Mouse (Mus musculus) right cerebral cortex, postnatal 14 days (tissue): ENCODE measurements at regions not wholly inside any gene's neighbourhood (a gene's known extent, or its start where the extent isn't known, plus 50 kb on each side); places are given as distances from the start of the nearest gene placed in this dataset.

Experiments
- DNase-seq: peaks from one replicate; pipeline ENCODE4 v3.0.0; 2022

- peak; percentile 6 for DNase-seq
Observed at GRCm38 (mm10) chr15:60630756-60631402, 222.7 kb downstream of the Fam84b start.

GRCm38 (mm10) chr15:60618801-60619200, 234.8 kb downstream of the Fam84b start:
- DNase-seq: no peak

DNA sequence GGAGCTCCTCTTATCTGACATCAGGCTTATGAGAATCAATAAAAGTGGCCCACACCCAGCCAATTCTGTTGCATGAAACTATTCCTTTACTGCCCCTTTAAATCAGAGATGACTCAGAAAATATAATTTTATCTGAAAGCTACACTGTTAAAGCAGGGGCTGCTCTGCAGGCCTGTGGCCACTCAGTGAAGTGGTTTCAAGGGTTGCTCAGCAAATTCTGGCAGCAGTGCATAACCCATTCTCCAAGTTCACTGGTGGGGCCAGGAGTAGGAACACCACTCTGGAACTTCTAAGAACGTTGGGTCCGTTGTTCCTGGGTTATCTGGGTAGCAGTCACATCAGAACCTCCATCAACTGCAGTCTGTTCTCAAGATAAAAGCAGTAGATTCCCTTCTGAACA, 236.2 kb downstream of the Fam84b start:
- DNase-seq: no peak

GRCm38 (mm10) chr15:60601885-60602284, 251.7 kb downstream of the Fam84b start:
- no peak for DNase-seq

DNA sequence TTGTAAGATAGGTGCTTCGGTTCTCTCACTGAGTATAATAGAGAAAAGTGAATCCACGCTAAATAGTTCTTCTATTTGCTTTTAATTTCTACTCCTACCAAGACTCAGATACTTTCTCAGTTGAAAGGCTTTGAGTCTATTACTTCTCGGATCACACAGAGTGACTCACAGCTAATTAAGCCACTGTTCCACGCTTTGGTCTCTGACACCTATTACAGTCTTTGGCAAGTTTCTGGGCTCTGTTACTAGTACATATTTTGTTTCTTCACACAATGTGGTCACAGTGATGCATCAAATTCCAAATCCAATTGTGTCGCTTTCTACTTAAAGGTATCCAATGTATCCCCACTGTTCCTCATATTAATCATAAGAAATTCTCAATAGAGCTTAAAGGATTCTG, 276.5 kb downstream of the Fam84b start:
- DNase-seq: no peak

- no peak for DNase-seq
Observed at GRCm38 (mm10) chr15:60566267-60566666, 287.3 kb downstream of the Fam84b start.

DNA sequence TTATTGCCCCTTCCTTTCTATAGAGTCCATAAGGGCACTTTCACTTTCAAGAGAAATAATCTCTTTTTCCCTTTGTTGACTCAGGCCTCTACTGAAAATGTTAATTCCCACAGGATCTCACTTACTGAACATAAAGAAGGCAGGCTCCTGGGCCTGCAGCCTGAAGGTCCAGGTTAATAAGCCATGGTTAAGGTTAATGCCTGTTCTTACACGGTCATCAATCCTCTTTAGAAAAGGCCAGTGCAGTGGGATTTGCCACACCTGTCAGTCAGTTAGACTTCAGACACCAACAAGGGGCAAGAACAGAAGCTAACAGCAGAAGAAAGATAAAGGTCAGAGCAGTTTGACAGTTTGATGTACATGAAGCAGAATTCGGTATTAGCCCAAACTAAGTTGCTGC, 288.6 kb downstream of the Fam84b start:
- no peak for DNase-seq

DNA sequence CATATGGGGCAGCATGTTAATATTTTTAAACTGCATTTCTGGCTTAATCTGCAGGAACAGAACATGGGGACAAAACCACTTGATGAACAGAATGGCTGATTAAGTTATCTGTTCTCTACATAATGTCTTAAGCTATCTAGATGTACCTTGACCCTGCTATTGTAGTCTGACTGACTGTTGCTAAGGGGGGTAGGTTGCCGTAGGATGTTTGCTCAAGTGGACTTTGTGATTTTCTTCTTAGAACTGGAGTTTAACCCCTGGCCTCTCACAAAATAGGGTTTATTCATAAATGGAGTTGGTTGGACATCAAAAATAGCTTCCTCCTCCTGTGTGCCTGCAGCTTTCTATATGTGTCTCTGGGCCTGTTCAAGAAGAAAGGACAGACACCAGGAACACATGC, 292.9 kb downstream of the Fam84b start:
- DNase-seq: no peak

- DNase-seq: no peak
Observed at GRCm38 (mm10) chr15:60555691-60556090, 297.9 kb downstream of the Fam84b start.

DNA sequence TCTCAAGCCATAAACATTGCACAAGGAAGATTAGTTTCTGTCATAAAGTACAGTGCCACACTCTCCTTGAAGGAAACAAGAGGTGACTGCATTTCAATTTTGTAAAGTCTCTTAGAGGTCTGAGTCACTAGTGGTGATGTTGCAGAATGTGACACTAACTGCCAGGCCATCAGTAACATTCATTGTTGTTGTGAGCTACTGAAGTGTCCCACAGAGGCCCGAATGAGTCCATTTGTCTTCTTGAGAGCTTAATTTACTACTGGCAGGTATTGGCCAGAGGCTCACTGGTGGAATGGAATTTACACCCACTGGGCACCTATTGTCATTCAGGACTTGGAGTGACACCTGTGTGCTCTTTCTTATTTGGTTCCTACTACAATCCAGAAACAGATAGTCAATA, 299.0 kb downstream of the Fam84b start:
- DNase-seq: no peak

- DNase-seq: no peak
Observed at GRCm38 (mm10) chr15:60548045-60548444, 305.5 kb downstream of the Fam84b start.

DNA sequence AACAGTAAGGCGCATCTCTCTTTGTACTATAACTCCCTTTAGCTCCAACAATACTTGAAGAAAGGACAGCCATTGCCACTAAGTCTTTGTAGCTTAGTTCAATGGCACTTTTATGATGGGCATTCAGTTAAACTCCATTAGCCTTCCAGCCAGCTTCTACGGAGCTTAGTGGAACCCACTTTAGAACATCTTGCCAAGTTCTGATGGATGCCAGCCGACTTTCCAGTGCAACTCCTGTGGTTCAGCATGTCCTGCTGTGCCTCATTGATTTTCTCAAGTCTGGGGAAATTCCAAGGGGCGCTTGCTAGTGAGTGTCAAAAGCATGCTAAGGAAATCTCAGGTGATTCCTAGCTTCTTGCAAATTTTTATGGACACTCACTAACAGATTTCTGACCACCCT, 316.4 kb downstream of the Fam84b start:
- DNase-seq: no peak

DNA sequence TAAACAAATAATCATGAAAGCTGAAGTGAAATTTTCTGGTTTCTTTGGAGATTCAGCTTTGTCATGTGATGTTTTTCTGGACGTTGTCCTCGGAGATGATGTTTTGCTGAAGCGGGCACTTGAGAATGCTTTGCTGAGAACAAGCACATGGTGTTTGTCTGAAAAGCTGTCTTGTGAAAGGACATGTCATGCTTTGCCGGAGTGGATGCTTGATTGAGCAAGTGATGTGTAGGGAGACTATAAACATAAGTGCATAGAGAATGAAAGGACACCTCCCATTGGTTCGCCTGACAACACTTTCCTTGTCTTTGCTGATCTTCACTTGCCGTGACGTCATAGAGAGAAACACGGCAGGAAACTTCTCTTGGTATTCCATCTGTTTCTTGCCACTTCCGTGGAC, 318.9 kb downstream of the Fam84b start:
- no peak for DNase-seq

DNA sequence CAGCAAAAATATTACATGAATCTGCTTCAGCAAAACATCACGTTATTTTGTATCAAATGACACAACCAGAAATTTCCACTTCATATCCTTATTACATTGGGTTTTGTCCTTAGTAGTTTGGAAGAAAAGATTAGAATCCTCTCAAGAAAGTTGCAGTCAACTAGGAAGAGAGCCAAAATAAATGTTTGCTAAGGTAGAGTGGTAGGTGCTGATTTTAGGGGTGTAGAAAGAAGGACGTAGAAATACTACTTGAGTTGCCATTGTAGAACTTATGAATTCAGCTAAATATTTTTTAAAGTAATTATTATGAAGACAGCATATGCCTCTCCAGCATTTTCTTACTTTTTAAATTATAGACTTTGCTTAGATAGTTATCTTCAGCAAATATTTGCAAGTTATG, 336.8 kb downstream of the Fam84b start:
- no peak for DNase-seq

DNA sequence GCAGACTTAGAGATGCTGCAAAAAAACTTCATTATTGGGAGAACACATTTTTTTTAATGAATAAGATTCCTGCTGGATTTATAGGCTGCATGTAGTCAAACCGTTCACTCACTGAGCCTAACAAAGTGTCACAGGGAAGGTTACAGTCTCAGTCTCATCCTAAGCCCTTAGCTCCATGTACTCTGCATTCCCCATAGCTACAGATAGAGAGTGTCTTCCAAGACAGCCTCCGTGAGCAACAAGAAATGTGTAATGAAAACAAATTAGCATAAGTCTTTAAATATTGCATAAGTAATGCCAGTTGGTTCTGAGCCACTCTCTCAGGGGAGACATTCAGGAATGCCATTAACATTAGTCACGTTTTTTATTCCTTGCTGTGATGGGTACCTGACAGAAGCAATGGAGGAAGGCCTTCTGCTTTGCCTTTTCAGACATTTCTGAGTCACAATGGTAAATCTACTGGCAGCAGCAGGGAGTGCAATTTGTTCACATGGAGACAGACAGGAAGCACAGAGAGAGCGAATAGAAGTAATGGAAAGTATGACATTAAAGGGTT, 376.7 kb downstream of the Fam84b start:
- no peak for DNase-seq

DNA sequence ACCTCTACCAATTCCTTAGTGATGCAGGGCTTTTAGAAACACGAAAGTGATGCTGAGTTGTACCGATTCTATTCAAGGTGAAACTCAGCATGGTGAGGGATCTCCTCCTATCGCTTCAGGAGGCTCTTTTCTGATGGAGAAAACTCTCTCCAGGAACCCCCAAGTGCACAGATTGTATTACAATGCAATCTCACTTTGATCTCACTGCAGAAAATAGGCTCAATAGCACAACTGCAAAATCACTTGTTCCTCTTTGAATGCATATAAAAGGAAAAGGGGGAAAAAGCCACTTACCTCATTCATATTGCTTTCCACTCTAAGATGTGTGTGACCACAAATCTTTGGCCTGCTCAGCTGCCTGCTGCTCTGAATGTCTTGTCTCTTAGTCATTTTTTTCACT, 378.5 kb downstream of the Fam84b start:
- DNase-seq: no peak

DNA sequence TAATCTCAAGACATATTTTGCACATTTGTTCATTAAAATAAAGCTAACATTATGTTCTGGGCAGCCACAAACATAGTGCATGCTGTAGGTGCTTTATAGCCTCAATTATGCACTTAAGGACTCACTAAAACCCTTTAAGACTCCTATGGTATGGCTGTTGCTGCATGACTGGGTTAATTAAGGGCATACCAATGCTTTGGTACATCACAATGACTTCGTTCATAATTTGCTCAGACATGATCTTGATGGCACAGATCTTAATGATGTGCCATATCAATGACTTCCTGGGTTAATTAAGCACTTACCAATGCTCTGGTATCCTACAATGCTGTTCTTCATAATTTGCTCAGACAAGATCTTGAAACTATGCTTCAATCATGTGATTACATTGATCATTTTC, 415.5 kb upstream of the 4933412E24Rik start:
- no peak for DNase-seq

DNA sequence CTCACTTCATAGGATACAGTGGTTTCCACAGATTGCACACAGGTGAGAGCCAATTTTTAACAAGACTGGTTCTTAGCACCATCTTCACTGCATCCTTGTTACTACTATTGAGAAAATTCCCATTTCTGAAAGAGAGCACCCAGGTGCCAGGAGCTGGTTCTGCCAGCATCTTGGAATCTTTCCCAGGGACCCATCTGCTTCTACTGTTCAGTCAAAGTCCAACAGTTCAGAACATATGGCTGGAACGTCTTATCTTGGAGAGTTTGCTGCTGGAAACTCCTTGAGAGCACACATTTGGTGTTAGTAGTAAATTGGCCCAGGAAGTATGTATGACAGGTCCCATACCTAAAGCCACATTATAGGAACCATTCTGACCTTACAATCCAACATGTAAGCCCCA, 402.7 kb upstream of the 4933412E24Rik start:
- DNase-seq: peak; percentile 6

- DNase-seq: peak; percentile 2
Observed at GRCm38 (mm10) chr15:60392267-60392666, 375.9 kb upstream of the 4933412E24Rik start.

DNA sequence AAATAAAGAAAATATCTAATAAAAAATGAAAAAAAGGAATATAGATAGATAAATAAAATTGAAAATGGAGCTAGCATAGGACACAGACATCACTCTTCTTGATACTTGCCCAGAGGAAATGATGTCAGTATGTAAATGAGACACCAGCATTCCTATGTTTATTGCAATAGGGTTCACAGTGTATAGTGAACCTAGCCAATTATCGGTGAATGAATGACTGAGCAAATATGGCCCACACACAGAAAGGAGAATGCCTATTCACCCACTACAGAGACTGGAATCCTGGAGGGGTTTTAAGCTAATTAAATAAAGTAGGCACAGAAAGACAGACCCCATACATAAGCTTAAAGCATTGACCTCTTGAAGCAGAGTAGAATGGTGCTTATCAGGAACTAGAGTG, 373.9 kb upstream of the 4933412E24Rik start:
- DNase-seq: no peak

- no peak for DNase-seq
Observed at GRCm38 (mm10) chr15:60387962-60388361, 371.5 kb upstream of the 4933412E24Rik start.
